Mouse (Mus musculus): ENCODE measurements at regions not wholly inside any gene's neighbourhood (a gene's known extent, or its start where the extent isn't known, plus 50 kb on each side); places are given as distances from the start of the nearest gene placed in this dataset.

- H3K9ac ChIP-seq = no peak overlapping the region
- no peaks in the 10 kb centered on the region for H3K36me3 ChIP-seq (replicated peaks)
- H3K27me3 ChIP-seq = 0 out of 2 replicates have a peak, but pooled peaks cover 2% of the 10 kb centered on the region
- H3K4me3 ChIP-seq (replicated peaks) = no peak overlapping the region
- 80% methylated on average over 4 of the region's 4 CpGs for WGBS
- no peak overlapping the region for H3K27ac ChIP-seq
- H3K4me1 ChIP-seq = peaks cover 10% of the 10 kb centered on the region
- no peak overlapping the region for H3K4me2 ChIP-seq
- no peak for ATAC-seq (ENCODE audit: low FRiP score)
- no peaks in the 10 kb centered on the region for H3K9me3 ChIP-seq
Observed at GRCm38 (mm10) chr2:74409856-74410404, 169.3 kb downstream of the Lnpk start.

GRCm38 (mm10) chr2:74404493-74404892 is 174.7 kb downstream of the Lnpk start:
- 54% methylated on average over 3 of the region's 3 CpGs for WGBS
- no peaks in the 10 kb centered on the region for H3K27me3 ChIP-seq
- H3K9ac ChIP-seq = no peak overlapping the region
- no peaks in the 10 kb centered on the region for H3K36me3 ChIP-seq (replicated peaks)
- no peaks in the 10 kb centered on the region for H3K9me3 ChIP-seq
- no peak; the same call in 1 of the 2 replicates for ATAC-seq (ENCODE audit: low FRiP score)
- H3K4me3 ChIP-seq (replicated peaks) = no peak overlapping the region
- H3K4me1 ChIP-seq = peaks cover 17% of the 10 kb centered on the region
- H3K4me2 ChIP-seq = no peak overlapping the region
- no peak overlapping the region; the same call in 1 of the 2 replicates for H3K27ac ChIP-seq

- ATAC-seq (ENCODE audit: low FRiP score) = no peak
- WGBS = 95% methylated on average over 4 of the region's 4 CpGs
- no peak overlapping the region for H3K27ac ChIP-seq
- H3K9me3 ChIP-seq = no peaks in the 10 kb centered on the region
- no peaks in the 10 kb centered on the region for H3K4me1 ChIP-seq
- H3K27me3 ChIP-seq = no peaks in the 10 kb centered on the region
- no peak overlapping the region for H3K4me2 ChIP-seq
- H3K9ac ChIP-seq = no peak overlapping the region
- H3K4me3 ChIP-seq (replicated peaks) = no peak overlapping the region
- H3K36me3 ChIP-seq (replicated peaks) = no peaks in the 10 kb centered on the region
Observed at GRCm38 (mm10) chr2:74391064-74391463, 188.2 kb downstream of the Lnpk start.

GRCm38 (mm10) chr2:74388078-74388477 is 191.2 kb downstream of the Lnpk start:
- no peaks in the 10 kb centered on the region for H3K9me3 ChIP-seq
- 88% methylated on average over 5 of the region's 5 CpGs for WGBS
- no peaks in the 10 kb centered on the region for H3K36me3 ChIP-seq (replicated peaks)

GRCm38 (mm10) chr2:74384918-74385317 is 194.3 kb downstream of the Lnpk start:
- ATAC-seq (ENCODE audit: low FRiP score) = no peak
- Histone ChIP-seq H3K9ac (no peak overlapping the region), H3K27me3 (no peaks in the 10 kb centered on the region), H3K27ac (no peak overlapping the region), H3K9me3 (no peaks in the 10 kb centered on the region), H3K4me2 (no peak overlapping the region), H3K36me3 (replicated peaks) (no peaks in the 10 kb centered on the region), H3K4me1 (no peaks in the 10 kb centered on the region), H3K4me3 (replicated peaks) (no peak overlapping the region)
- WGBS = 89% methylated on average over 1 of the region's 1 CpGs

More at GRCm38 (mm10) chr2:74388078-74388477, 191.2 kb downstream of the Lnpk start:
- no peaks in the 10 kb centered on the region for H3K27me3 ChIP-seq
- ATAC-seq (ENCODE audit: low FRiP score) = no peak
- H3K4me1 ChIP-seq = no peaks in the 10 kb centered on the region
- H3K27ac ChIP-seq = no peak overlapping the region
- no peak overlapping the region for H3K9ac ChIP-seq
- H3K4me2 ChIP-seq = no peak overlapping the region
- no peak overlapping the region for H3K4me3 ChIP-seq (replicated peaks)

GRCm38 (mm10) chr2:74380574-74381287 is 198.5 kb downstream of the Lnpk start:
- H3K36me3 ChIP-seq (replicated peaks) = no peaks in the 10 kb centered on the region
- H3K9me3 ChIP-seq = no peaks in the 10 kb centered on the region
- no peak for ATAC-seq (ENCODE audit: low FRiP score)
- no peak overlapping the region for H3K27ac ChIP-seq
- 87% methylated on average over 7 of the region's 7 CpGs for WGBS
- H3K27me3 ChIP-seq = no peaks in the 10 kb centered on the region
- H3K9ac ChIP-seq = no peak overlapping the region
- H3K4me1 ChIP-seq = no peaks in the 10 kb centered on the region
- no peak overlapping the region for H3K4me2 ChIP-seq
- H3K4me3 ChIP-seq (replicated peaks) = no peak overlapping the region

GRCm38 (mm10) chr2:74378709-74379108 is 200.5 kb downstream of the Lnpk start:
- Histone ChIP-seq H3K27ac (no peak overlapping the region), H3K4me3 (replicated peaks) (no peak overlapping the region), H3K9ac (no peak overlapping the region), H3K4me2 (no peak overlapping the region), H3K27me3 (no peaks in the 10 kb centered on the region), H3K36me3 (replicated peaks) (no peaks in the 10 kb centered on the region), H3K4me1 (no peaks in the 10 kb centered on the region), H3K9me3 (no peaks in the 10 kb centered on the region)
- no peak for ATAC-seq (ENCODE audit: low FRiP score)
- 93% methylated on average over 3 of the region's 3 CpGs for WGBS

GRCm38 (mm10) chr2:74373938-74374337 is 205.3 kb downstream of the Lnpk start:
- H3K4me2 ChIP-seq = no peak overlapping the region
- WGBS = 82% methylated on average over 1 of the region's 1 CpGs

GRCm38 (mm10) chr2:74373056-74373455 is 206.2 kb downstream of the Lnpk start:
- 43% methylated on average over 4 of the region's 4 CpGs for WGBS
- no peaks in the 10 kb centered on the region for H3K4me1 ChIP-seq
- ATAC-seq (ENCODE audit: low FRiP score) = no peak

More at GRCm38 (mm10) chr2:74373938-74374337, 205.3 kb downstream of the Lnpk start:
- no peaks in the 10 kb centered on the region for H3K9me3 ChIP-seq
- no peaks in the 10 kb centered on the region for H3K4me1 ChIP-seq
- H3K27me3 ChIP-seq = no peaks in the 10 kb centered on the region
- ATAC-seq (ENCODE audit: low FRiP score) = no peak
- no peak overlapping the region for H3K9ac ChIP-seq
- H3K27ac ChIP-seq = no peak overlapping the region
- H3K36me3 ChIP-seq (replicated peaks) = no peaks in the 10 kb centered on the region
- H3K4me3 ChIP-seq (replicated peaks) = no peak overlapping the region

GRCm38 (mm10) chr2:74363255-74363654 is 216.0 kb downstream of the Lnpk start:
- Histone ChIP-seq H3K4me3 (replicated peaks) (no peak overlapping the region), H3K9me3 (no peaks in the 10 kb centered on the region), H3K27ac (no peak overlapping the region), H3K27me3 (no peaks in the 10 kb centered on the region), H3K4me2 (no peak overlapping the region), H3K9ac (no peak overlapping the region), H3K36me3 (replicated peaks) (no peaks in the 10 kb centered on the region), H3K4me1 (no peaks in the 10 kb centered on the region)
- no peak for ATAC-seq (ENCODE audit: low FRiP score)
- 93% methylated on average over 2 of the region's 2 CpGs for WGBS

More at GRCm38 (mm10) chr2:74373056-74373455, 206.2 kb downstream of the Lnpk start:
- Histone ChIP-seq H3K27me3 (no peaks in the 10 kb centered on the region), H3K9ac (no peak overlapping the region), H3K4me2 (no peak overlapping the region), H3K9me3 (no peaks in the 10 kb centered on the region), H3K36me3 (replicated peaks) (no peaks in the 10 kb centered on the region), H3K27ac (no peak overlapping the region), H3K4me3 (replicated peaks) (no peak overlapping the region)

- Histone ChIP-seq H3K4me2 (no peak overlapping the region), H3K27me3 (no peaks in the 10 kb centered on the region), H3K9ac (no peak overlapping the region), H3K36me3 (replicated peaks) (no peaks in the 10 kb centered on the region), H3K27ac (no peak overlapping the region), H3K9me3 (no peaks in the 10 kb centered on the region), H3K4me1 (no peaks in the 10 kb centered on the region), H3K4me3 (replicated peaks) (no peak overlapping the region)
- ATAC-seq (ENCODE audit: low FRiP score) = no peak
- 69% methylated on average over 8 of the region's 8 CpGs for WGBS
Observed at GRCm38 (mm10) chr2:74354591-74354990, 224.6 kb downstream of the Lnpk start.

- no peak overlapping the region for H3K27ac ChIP-seq
- H3K9ac ChIP-seq = no peak overlapping the region
- no peaks in the 10 kb centered on the region for H3K27me3 ChIP-seq
- WGBS = 74% methylated on average over 6 of the region's 6 CpGs
- H3K4me2 ChIP-seq = no peak overlapping the region
- no peaks in the 10 kb centered on the region for H3K36me3 ChIP-seq (replicated peaks)
- ATAC-seq (ENCODE audit: low FRiP score) = no peak
- no peaks in the 10 kb centered on the region for H3K4me1 ChIP-seq
- H3K9me3 ChIP-seq = no peaks in the 10 kb centered on the region
- H3K4me3 ChIP-seq (replicated peaks) = no peak overlapping the region
Observed at GRCm38 (mm10) chr2:74349809-74350208, 229.4 kb downstream of the Lnpk start.

- no peak for ATAC-seq (ENCODE audit: low FRiP score)
- Histone ChIP-seq H3K9me3 (no peaks in the 10 kb centered on the region), H3K4me3 (replicated peaks) (no peak overlapping the region), H3K27me3 (peaks cover 14% of the 10 kb centered on the region), H3K4me2 (no peak overlapping the region), H3K4me1 (no peaks in the 10 kb centered on the region), H3K27ac (no peak overlapping the region), H3K9ac (no peak overlapping the region), H3K36me3 (replicated peaks) (no peaks in the 10 kb centered on the region)
- WGBS = 83% methylated on average over 9 of the region's 9 CpGs
Observed at GRCm38 (mm10) chr2:74306301-74306700, 272.9 kb downstream of the Lnpk start.
